Mouse (Mus musculus) heart, adult 18-20 months (tissue): Measurements from ENCODE around the gene Gpr108. TPM values are rescaled to one million over a fixed set of nuclear protein-coding genes. Genes with fewer than 3 reads are reported as not detected.

ENCODE experiments used
- DNase-seq, 2 experiments: peaks; one replicate each; pipeline ENCODE4 v3.0.0; 2021 to 2022; ENCODE audit warnings: mixed read lengths in 1 of 2
- total RNA-seq, 2 experiments: library from RNA; stranded (reverse); gene quantifications; 2 replicates each; pipeline ENCODE4 v1.2.3; 2021

The Gpr108 gene
- total RNA-seq, 2 experiments from 2014 or later: 24.4 to 30.0 TPM

DNA sequence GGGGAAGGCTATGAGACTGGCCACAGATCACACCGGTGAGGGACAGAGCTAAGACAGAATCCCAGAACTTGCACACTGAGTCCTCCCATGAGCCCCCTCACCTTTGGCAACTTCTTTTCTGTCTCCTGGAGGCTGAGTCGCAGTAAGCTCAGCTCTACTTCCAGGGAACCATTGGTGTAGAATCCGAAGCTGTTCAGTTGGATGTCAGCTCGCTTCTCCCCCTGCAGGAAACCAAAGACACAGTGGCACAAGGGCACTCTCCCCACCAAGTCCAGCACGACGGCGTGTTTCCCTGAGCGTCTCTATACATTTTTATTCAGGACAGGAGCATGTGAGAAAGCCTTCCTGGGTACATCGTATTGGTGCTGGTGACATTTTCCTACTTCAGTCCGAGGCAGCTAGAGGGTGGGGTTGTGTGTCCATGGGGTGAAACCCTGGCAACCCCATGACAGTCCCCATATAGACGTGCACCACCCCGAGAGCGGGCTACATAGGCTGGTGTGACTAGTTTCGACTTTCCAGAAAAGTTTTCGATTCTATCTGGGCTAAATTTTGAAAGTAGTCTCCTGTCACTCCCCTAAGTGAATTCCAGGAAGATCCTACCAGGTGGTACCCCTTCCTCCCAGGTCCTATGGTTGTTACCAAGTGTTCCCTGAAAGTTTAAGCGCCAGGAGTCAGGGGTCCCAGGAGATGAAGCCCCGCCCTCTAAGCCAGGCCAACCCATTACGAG lies 1.4 kb downstream of the Gpr108 start:
- DNase-seq: no peak

DNA sequence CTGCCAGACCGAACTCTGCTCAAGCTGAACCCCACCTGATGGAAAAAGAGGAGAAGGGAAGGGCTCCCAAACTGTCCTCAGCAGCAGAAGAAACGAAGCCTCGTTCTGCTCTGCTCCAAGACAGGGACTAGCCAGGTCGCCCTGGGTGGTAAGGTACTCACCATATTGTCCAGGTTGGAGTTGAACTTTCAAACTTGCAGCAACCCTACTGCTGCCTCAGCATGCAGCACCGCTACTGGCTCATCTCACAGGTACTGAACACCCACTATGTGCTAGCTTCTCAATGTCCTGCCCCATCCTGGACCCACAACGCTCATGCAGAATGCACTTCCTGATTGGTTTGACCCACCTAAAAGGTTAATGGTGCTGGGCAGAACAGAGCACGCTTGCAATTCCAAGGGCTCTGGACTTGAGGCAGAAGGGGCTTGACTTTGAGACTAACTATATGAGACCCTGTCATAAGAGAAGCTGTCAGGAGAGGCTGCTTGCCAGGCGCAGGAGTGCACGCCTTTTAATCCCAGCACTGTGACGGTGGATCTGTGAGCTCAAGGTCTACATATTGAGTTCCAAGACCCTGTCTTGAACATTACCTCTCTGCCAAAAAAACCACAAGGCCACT lies 2.8 kb downstream of the Gpr108 start:
- DNase-seq: no peak

DNA sequence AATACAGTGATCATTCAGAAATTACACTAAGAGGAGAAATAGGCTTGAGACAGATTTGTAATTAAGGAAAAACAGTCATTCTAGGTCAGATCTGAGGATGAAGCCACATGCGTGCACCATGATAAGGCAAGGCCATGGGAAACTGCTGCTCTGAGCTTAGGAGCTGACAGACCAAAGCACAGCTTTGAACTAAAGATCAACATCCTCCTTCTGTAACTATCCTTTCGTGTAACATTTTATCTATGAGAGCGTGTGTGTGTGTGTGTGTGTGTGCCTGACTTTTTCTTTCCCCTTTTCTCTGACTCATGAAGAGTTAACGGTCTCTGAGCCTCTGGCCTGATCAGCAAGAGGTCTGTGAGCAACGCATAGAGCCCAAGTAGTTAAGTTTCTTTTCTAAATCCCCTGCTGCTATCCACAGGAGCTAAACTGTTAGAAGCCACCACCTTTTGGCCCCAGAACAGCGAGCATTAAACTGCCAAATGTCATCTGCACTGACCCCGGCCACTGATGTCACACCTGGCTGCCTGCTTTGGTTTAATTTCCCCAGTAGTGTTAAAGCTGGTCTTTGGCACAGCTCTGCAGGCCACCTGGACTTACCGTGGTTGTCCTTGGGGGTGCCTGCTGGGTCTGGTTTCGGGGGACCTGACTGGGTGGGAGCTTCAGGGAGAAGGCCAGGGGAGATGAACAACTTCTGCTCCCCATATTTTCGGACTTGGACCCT lies 4.4 kb downstream of the Gpr108 start:
- DNase-seq: no peak

DNA sequence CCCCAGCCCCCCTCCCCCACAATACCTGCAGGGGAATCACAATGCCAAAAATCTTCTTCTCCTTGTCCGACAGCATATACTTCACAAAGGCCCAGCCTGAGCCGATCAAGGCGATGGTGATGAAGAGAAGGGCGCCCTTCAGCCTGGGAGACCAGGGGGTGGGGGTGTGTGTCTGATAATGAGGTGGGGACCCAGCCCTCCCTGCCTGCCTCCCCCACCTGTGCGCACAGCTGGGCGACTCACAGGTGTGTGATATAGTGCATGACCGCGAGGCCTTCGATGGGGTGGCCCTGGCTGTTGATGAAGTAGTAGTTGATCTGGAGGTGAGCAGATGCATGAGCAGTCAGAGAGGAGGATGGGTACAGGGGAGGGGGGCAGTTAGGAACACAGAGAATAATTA lies 11.1 kb downstream of the Gpr108 start:
- no peak for DNase-seq

DNA sequence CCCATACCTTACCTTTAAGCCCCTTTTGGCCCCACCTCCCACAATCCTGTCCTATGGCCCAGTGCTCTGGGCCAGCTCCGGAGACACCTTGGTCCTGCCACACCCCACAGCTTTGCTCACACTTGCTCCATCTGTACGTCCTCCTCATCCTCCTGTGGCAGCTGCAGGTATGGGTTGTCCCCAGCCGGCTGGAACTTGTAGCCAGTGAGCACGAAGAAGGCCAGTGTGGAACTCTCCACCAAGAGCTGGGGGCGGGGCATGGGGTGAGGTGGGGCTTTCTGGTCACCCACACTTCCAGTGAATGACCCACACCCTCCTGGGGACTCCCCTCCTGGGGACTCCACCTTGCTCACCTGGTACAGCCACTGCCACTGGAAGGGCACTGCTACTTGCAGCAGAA lies 12.4 kb downstream of the Gpr108 start:
- no peak for DNase-seq

DNA sequence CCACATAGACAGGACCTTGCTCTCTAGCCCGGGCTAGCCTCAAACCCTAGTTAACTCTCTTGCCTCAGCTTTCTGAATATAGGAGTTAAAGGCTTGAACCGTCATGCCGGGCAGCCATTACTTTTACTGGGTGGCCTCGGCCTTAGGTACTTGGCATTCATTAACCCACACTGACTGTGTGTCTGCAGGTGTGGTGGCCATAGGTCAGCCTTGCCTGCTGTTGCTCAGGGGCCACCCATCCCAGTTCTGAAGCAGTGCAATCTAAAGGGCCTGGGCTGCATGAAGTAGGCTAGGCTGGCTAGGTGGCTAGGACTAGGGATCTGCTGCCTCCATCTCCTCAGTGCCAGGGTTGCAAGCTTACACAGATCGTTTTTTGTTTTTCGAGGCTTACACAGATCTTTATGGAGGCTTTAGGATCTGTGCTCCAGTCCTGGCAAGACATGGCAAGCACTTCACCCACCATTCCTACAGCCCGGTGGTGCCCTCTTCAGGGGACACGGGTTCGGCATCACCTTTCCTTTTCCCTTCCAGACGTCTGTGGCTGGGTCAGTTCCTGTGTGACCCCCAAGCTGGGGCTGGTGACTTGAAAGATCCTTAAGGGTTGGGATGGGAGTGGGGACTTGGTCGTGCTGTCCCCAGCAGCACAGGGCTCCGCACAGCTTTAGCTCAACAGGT lies 13.9 kb downstream of the Gpr108 start:
- no peak for DNase-seq

DNA sequence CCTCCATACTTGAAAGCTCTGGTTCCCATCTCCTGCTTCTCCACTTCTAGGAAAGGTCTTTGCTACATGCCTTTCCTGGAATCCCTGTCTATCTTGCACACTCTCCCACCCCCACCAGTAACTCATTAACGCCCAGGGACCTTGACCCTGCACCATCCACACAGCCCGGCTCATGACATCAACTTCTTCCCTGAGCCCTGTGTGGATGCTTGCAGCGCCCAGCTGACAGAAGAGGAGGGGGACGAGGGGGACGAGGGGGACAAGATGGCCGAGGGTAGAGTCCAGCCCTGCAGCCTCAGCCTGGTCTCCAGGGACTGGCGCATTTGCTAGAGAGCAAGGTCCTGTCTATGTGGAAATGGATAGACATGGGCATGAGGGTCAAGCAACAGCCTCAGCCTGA lies 15.2 kb downstream of the Gpr108 start:
- DNase-seq: no peak

DNA sequence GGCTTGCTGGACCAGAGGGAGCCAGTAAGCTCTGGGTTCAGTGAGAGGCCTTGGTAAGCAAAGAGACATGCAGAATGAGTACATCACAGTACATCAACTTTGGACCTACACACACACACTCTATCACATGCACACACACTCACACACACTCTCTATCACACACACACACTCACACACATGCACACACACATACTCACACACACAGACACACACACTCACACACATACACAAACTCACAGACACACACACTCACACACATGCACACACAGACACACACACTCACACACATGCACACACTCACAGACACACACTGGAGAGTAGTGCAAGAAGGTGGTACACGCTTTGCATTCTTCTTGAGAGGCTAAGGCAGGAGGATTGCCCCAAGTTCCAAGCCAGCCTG lies 16.0 kb downstream of the Gpr108 start:
- no peak for DNase-seq

DNA sequence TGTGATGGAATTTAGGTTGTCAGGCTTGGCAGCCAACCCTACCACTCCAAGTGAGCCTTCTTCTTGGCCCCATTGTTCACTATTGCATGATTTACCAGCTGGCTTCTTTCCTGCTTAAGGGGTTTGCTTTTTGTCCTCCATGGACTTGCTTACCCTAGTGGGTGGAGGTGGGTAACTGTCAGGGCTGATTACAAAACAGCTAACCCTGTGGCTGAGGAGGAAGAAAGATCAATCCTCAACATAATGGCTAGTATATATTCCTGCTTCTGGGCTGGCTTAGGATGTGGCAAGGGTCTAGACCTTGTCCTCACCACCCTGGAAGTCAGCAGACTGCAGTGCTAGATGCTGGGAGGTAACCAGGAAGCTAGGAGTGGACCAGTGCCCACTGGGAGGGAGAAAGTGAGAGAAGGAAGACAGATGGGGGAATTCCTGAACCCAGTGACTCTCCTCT lies 16.9 kb downstream of the Gpr108 start:
- peak; percentile 55 to 68 for DNase-seq

DNA sequence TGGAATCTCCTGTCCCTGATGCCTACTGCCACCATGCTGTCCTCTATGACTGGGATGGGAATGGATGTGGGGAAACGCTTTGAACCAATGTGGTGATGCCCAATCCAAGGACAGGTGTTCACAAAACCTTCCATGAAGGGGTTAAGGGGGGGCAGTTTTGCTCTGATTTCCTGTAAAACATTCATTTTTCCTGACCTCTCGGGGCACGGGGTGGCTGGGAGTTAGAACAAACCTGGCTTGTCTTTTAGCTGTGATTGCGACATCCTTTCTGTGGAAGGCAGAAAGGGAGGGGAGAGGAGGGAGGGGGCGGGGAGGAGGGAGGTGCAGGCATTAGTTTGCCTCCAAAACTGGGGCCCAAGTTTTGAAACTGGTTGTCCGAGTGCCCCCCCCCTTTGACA lies 17.5 kb downstream of the Gpr108 start:
- DNase-seq: peak; percentile 61 to 64

DNA sequence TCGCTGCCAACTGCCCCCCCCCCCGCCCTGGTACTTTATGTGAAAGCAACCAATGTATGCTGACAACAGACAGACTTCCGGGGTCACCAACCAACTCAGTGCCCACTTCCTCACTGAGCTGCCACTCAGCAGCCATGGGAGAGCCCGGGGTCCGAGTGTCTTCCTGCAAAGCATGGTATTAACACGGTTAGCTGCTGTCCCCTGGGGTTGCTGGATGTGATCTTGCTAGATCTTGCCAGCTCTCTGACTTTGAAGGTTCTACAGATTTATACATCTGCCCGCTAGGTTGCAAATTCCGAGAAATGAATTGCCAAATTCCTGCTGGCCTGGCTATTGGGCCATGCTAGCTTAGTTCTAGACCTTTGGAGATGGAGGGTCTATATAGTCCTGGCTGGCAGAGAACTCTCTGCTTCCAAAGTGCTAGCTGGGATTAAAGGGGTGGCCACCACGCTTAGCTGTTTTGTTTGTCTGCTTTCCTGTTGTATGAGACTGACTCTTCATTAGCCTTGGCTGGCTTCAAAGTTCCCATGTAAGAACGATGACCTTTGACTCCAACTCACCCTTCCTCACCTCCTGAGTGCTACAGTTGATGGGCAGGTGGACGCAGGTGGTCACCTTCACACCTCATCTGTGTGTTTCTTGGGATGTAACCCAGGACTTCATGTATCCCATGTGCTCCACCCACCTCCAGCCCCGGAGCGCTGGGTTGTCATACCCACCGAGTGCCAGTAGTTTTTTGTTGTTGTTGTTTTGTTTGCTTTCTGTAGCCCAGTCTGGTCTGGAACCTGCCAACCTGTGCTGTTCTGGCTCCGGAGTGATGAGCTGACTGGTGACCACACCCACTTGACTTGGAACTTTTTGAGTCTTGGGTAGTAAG lies 18.2 kb downstream of the Gpr108 start:
- no peak for DNase-seq

DNA sequence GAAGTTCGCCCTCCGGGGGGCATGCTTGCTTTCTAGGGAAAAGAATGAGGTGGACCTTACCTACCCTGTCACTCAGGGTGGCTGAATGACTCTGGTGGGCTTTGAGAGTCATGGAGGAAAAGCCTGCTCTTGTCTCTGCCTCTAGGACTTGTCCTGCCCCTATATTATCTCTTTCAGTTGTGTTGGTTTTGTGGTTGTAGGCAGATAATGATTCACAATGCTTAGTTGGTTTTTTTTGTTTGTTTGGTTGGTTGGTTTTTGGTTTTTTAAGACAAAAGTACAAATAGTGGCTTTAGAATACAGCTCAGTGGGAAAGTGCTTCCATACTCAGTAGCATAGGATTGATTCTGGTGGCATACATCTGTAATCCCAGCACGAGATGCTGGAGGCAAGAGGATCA lies 19.4 kb downstream of the Gpr108 start:
- DNase-seq: no peak

DNA sequence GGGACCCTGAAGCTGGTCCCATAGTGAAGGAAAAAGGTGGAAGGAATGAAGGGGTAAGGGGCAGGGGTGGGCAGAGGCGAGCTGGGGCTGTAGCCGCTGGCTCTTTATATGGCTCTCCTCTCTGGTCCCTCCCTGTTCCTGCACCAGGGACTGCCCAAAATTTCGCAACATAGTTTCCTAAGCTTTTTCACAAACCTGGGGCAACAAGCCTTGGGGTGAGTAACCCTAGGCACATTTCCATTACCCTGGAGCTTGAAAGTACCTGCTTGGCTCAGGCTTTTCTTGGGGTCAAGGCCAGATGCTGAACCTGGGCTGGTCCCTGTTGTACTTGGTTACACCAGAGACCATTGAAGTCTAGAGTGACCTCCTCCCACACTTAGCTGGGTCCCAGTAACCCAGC lies 20.2 kb downstream of the Gpr108 start, which contains the start of gene C3:
Gene C3, minus strand, starts transcription at position 123 of the 400 bp plus-strand sequence.
- peak; percentile 42 to 71 for DNase-seq

DNA sequence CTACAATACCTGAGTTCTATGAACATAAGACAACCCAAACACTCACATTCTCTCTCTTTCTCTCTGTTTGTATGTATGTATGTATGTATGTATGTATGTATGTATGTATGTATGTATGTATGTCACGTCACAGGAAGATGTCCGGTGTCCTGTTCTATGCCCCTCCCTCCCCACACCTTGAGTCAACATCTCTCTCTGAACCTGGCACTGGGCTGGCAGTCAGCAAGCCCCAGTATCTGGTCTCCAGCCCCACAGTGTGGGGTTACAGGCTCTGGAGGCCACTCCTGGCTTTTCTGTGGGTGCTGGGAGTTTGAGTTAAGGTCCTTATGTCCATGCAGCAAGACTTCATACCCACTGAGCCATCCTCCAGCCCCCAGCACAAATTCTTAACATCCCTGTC lies 20.8 kb downstream of the Gpr108 start:
- DNase-seq: no peak

DNA sequence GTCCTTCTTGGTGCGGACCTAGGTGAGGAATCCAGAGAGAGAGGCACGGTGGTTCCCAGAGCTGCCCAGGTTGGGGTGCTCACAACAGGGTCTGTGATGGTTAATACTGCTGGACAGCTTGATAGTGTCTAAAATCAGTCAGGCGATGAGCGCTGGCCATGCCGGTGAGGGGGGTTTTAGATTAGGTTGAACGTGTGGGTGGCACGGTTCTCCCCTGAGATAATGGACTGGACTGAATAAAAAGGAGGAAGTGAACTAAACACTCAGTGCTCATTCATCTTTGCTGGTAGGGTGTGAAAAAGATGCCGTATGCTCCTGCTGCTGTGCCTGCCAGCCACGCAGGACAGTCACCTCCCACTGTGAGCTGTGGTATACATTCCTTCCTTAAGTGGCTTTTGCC lies 24.9 kb downstream of the Gpr108 start:
- DNase-seq: no peak

DNA sequence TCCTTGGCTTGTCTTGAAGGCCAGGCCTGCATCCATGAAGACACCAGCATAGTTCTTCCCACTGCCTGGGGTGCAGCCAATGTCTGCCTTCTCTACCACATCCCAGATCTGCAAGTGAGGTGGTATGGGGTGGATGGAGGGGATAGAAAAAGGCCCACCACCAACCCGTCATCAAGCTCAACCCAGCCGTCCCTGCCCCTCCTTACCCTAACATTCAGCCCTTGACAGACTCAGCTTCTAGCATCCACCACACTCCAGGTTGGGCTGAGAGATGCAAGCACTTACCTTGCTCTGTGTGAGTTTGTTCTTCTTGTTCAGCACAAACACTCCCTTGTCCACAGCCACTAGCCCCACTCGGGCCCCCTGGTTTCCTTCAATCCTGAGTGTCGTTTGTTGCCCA lies 26.3 kb downstream of the Gpr108 start:
- DNase-seq: no peak

DNA sequence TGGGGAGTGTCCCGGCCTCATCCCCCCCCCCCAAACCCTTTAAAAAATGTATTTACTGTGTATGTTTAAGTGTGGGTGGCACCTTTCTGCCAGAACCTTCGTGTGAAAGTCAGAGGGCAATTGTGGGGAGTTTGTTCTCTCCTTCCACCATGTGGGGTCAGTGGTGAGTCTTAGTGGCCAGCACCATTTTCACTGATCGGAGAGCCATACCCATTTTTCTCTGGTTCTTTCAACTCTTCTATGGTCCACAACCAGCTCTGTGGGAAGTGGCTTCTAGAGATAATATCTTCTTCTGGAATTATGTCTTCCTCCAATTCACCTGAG lies 28.4 kb downstream of the Gpr108 start:
- peak; percentile 27 to 60 for DNase-seq

DNA sequence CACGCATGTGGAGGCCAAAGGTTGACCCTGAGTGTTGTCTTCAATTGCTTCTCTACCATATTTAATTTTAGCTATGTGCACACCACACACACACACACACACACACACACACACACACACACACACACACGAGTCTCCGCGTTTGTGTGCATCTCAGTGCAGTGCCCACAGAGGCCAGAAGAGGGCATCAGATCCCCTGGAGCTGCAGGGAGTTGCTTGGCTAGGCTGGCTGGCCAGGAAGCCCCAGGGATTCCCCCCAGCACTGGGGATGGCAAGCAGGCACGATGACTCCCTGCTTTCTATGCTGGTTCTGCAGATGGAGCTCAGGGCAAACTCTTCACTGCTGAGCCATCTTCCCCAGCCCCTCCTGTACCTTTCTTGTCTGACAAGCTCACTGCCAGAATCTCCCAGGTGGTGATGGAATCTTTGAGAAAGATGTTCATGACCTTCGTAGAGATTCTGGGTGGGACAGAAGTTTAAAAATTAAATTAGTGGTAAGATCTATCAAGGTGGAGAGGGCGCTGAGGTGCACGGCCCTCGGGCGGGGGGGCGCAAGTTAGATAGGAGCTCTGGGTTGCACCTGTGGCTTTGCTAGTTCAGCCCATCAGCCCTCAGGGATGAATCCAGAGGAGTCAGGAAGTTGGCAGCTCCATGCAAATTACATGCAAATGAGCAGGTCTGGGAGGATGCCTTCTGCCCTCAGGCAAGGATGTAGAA lies 28.9 kb downstream of the Gpr108 start:
- DNase-seq: peak; percentile 72 to 89

DNA sequence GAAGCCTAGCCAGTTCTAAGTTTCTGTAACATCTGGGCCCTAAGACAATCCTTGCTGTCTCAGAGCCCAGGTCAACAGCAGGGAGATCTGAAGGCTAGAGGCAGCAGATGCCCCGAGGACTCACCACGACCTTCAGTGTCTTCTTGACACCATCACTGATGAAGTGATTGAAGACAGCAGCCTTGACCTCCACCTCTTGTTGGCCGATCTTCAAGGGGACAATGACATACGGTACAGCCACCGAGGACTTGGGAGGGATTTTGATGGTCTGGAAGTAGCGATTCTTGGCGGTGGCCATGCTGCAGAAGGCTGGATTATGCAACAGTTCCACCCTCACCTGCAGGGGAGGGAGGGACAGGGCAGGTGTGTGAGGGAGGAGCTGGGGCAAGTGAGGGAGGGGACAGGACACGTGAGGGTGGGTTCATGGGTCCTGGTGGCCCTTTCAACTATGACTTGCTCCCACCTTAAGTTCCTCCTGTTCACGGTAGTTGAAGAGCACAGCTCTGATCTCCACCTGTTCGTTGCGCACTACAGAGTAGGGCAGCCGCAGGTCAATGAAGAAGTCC lies 29.8 kb downstream of the Gpr108 start:
- no peak for DNase-seq

DNA sequence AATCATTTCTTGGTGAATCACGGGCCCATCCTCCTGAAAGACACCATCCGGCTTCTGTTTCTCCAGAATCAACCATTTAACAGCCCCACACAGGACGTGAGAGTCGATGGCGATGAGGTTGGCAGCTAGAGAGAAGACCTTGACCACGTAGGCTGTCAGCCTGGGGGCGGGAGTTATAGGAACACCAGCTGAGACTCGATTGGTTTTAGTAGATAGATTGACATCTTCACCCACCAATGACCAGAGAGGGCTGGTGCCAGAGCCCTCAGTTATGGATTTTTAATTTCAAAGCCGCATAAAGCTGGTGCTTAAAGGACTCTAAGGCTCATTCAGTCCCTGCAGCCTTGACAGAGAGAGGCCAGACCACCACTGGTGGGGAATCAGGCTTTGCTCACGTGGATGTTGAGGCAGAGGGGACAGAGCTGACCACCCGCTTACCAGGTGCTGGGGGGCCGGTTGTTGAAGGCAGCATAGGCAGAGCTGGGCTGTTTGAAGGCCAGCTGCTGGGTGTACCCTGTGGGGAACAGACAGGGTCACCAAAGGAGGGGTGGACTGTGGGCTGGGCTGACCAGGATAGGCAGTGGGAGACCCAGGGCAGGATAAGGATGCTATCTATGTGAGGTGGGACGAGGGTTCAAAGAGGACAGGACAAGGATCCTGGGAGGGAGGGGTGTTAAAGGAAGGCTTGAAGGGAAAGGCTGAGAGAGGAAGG lies 33.4 kb downstream of the Gpr108 start:
- DNase-seq: no peak
